Mouse (Mus musculus) cerebellum, adult 9-10 months (tissue): Measurements from ENCODE around the gene Apold1.

Experiments
- DNase-seq: peaks from one replicate; pipeline ENCODE4 v3.0.0; 2022

Apold1 gene

DNA sequence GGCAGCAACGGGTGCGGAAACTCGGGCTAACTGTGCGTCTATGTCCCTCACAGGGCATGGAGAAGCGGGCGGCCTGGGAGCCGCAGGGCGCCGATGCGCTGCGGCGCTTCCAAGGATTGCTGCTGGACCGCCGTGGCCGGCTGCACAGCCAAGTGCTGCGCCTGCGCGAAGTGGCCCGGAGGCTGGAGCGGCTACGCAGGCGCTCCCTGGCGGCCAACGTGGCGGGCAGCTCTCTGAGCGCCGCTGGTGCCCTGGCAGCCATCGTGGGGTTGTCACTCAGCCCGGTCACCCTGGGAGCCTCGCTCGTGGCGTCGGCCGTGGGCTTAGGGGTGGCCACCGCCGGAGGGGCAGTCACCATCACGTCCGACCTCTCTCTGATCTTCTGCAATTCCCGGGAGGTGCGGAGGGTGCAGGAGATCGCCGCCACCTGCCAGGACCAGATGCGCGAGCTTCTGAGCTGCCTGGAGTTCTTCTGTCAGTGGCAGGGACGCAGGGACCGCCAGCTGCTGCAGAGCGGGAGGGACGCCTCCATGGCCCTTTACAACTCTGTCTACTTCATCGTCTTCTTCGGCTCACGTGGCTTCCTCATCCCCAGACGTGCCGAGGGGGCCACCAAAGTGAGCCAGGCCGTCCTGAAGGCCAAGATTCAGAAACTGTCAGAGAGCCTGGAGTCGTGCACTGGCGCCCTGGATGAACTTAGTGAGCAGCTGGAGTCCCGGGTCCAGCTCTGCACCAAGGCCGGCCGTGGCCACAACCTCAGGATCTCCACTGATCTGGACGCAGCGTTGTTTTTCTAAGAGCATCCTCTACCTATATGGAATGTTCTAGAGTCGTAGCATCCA is 2.2 kb downstream of the Apold1 start:
- DNase-seq: peak; percentile 88

DNA sequence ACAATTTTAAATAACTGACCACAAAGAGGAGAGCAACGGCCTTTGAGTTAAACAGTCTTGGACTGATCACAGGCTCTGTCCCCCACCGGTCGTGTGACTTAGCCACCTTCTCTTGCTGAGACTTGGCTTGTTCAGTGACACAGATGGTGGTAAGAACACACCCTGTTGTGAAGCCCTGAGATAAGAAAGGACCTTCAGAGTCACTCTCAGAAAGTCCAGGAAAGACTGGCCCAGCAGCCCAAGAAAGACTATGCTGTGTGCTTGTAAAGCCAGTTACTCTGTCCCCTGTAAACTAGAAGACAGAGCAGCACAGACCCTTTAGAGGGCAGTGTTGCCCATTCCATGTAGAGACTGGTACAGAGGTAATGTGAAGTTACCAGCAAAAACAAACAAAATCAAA is 3.2 kb downstream of the Apold1 start:
- DNase-seq: peak; percentile 39

DNA sequence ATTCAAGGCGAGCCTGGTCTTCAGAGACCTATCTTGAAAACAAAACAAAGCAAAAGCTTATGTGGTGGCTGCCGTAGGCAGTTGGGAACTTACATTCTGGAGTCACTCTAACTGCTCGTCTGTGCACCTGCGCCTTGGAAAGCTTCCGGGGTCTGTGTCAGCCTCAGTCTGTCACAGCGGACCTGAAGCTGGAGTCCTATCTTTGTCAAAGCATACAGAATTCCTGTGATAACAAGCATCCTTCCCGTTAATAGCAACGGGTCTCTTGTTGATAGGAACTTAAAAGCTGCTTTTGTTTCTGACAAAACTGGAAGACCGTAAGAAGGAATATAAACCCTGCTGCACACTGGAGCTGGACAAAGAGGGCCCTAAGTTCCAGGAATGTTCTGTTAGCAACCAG is 6.9 kb downstream of the Apold1 start:
- no peak for DNase-seq

- no peak for DNase-seq
Observed at GRCm38 (mm10) chr6:134990674-134991073, 9.2 kb downstream of the Apold1 start.

GRCm38 (mm10) chr6:134994031-134994651 is 12.6 kb downstream of the Apold1 start:
- DNase-seq: no peak

- DNase-seq: no peak
Observed at GRCm38 (mm10) chr6:134994985-134995384, 13.5 kb downstream of the Apold1 start.

- DNase-seq: no peak
Observed at GRCm38 (mm10) chr6:134996918-134997317, 15.4 kb downstream of the Apold1 start.

GRCm38 (mm10) chr6:134998076-134998475 is 16.6 kb downstream of the Apold1 start:
- no peak for DNase-seq

GRCm38 (mm10) chr6:134998781-134999180 is 17.3 kb downstream of the Apold1 start:
- DNase-seq: no peak

DNA sequence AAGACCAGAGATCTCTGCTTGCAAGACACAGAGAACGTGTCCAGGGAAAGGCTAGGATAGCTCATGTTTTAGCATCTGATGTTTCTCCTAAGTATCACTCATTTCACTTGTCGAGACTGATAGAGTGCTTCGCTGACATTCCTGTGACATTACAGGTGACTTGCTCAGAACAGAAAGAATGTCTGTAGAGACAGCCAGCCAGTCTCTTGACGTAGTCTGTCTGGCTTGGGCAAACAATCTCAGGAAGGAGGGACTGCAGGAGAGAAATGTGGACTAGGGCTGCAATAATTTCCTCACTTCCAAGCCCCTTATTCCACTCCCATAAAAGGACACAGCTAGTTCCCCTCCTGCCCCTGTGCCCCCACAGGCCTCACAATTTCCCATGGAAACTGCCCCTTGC is 18.8 kb downstream of the Apold1 start:
- no peak for DNase-seq

GRCm38 (mm10) chr6:135001991-135002390 is 20.5 kb downstream of the Apold1 start:
- no peak for DNase-seq

DNA sequence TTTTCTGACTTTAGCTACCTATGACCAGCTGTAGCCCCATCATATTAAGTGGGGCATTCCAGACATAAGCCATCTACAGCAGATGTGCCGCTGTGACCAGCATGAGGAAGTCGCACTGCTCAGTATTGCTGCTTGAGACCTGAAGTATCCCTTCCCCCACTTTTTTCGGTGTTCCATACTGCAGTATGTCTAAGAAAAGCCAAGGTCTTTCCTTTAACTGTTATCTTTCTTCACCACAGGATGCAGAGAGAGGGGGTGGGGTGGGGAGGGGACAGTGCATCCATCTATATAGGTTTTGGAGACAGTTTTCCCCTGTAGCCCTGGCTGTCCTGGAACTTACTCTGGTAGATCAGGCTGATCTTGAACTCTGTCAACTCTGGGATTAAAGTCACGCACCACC is 24.9 kb downstream of the Apold1 start:
- DNase-seq: no peak

DNA sequence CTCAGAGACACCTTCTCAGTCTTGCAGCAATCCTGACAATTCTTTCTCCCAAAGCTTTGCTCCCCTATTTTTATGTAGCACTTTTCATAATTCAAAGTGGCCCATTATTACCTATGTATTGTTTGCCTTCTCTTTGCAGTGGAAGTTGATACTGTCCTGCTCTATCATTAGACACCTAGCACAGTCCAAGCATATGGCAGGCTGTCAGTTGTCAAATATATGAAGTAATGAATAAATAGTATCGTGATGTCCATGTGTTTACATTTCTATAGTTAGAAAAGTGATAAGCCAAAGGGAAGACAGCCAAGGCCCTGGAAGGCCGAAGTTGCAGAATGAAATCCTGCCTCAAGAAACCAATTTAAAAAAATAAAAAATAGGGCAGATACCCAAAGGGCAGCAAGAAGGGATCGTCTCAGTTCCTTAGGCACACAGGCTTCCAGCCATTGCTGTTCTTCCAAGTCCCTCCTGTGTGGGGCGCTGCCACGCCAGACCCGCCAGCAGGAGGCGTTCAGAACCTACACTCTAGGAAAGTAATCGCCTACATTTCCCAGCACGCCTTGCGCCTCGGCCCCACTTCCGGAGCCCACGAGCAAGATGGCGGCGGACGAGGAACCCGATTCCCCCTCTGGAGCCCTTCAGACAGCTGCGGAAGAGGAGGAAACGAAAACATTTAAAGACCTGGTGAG is 29.7 kb downstream of the Apold1 start, which contains the start of gene Ddx47:
Gene Ddx47 (plus strand): TSS at position 565 of the 686 bp plus-strand sequence.
- peak; percentile 96 for DNase-seq

DNA sequence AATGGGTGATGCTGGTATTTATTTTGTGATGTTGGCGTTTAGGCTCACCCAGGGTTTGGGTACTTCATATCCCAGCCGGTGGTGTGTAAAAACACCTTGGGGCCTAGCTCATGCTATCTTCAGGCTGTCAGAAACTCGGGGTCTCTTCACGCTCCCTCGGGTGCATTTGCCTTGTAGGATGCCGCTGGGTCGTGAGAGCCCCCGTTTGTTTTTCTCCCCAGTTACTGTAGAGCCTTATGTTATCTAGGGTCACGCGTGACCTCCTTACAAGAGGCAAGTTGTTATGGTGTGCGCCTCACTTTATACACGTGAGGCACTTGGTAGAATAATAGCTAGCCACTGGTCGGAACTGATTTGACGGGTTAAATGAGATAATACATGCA is 30.2 kb downstream of the Apold1 start:
- no peak for DNase-seq

DNA sequence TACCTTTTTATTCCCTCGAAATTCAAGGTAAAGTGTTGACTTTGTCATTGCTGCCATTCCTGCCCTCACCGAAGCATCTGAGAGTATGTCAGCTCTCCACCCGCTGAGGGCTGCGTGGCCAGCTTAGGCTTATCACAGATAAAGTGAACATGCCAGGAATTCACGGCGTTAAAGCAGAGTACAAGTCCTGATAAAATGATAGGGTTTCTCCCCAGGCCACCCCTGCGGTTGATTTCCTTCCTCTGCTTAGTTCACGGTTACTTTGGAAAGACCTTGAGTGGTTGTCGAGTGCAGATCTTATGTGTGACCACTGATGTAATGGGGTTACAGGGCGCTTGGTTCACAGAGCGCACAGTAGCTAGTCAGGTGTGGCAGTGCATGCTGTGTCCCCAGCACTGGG is 35.7 kb downstream of the Apold1 start:
- no peak for DNase-seq

GRCm38 (mm10) chr6:135019564-135019963 is 38.0 kb downstream of the Apold1 start:
- no peak for DNase-seq

GRCm38 (mm10) chr6:135021633-135022032 is 40.1 kb downstream of the Apold1 start:
- DNase-seq: no peak

DNA sequence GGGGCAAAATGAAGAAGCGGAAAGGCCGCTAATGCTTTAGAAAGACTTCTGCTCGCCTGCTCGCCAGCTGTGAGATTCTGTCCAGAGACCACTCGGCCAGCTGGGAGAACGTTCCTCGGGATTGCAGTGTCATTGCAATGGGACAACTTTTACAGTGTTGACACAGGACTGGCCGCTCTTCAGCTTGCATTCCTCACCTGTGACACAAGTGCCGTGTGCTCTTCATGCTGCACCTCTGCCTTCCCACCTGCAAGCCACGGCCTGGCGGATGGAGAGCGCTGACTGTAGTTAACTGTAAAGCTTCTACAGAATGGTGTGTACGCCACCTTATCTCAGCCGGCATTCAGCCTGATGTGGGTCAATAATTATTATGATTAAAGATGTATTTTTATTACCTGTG is 41.9 kb downstream of the Apold1 start:
- DNase-seq: no peak

DNA sequence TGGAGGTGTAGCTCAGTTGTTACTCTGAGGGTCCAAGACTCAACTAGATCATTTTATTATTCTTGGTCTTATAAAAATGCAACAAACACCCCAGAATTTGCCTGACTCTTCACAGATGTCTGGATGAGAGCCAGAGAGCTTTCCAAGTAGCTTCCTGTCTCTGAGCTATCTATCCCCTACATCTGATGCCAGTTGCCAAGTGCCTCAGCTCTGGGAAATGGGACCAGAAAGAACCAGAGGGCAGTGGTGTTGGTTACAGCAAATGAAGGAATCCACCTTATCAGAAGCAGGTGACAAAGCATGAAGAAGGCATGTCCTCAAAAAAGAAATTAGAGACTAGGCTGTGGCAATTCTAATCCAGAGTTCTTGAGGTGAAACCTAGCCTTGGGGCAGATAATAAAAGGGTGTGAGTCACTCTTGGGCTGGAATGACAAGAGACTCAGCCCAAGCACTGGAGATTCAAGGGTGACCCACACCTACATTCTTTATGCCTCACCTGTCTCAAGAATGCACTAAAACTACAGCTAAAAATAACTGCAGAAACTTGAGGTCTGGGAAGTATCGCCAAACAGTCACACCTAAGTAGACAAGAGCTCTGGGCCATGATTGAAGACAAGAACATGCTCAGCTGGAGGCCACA is 43.4 kb downstream of the Apold1 start:
- no peak for DNase-seq

DNA sequence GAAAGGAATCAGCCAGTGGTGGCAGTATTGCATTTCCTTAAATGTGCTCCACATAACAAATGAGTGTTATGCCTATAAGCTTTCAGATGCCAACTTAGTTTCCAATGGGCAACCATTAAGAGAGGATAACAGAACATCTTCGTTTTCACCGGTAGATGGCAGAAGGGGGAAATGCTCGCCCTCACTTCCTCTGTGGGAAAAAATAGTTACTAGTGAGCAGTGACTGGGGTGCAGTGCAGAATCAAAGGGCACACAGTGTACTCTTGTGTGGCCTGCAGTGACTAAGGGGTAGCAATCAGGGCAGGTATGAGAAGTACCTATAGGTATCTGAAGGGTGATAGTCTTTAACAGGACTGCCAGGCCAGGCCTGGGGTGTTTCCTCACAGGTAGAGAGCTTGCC is 44.7 kb downstream of the Apold1 start:
- DNase-seq: peak; percentile 17

GRCm38 (mm10) chr6:135026755-135027154 is 45.2 kb downstream of the Apold1 start:
- no peak for DNase-seq

- no peak for DNase-seq
Observed at GRCm38 (mm10) chr6:135029246-135029645, 47.7 kb downstream of the Apold1 start.
